ENCODE assay signal across 26 mouse cellular contexts in genomic region chr5:136588471-136588870, GRCm38 (mm10).
"Had no signal": no experiment of that assay in that cellular context is flagged by ENCODE, and none has a peak within 500 bp of the region (broad histone marks: within the 10 kb centered on the region; RNA-seq: fewer than 3 reads in every experiment).

No protein-coding gene starts in this region.

- H3K4me2 ChIP-seq: heart, embryonic 11.5 days; heart, embryonic 13.5 days; heart, embryonic 15.5 days; hindbrain, embryonic 13.5 days; hindbrain, embryonic 15.5 days; kidney, embryonic 15.5 days; limb, embryonic 12.5 days; liver, embryonic 11.5 days; liver, embryonic 13.5 days; liver, embryonic 15.5 days had no signal

- ATAC-seq: hindbrain, postnatal 0 days; intestine, embryonic 16.5 days had no signal

- H3K27me3 ChIP-seq: heart, embryonic 13.5 days; heart, embryonic 15.5 days; hindbrain, embryonic 13.5 days; hindbrain, embryonic 15.5 days; kidney, embryonic 15.5 days had no signal

- H3K4me3 ChIP-seq: heart, embryonic 13.5 days; heart, embryonic 15.5 days; hindbrain, embryonic 13.5 days; hindbrain, embryonic 15.5 days; kidney, embryonic 15.5 days; limb, embryonic 10.5 days; limb, embryonic 12.5 days; liver, embryonic 13.5 days; liver, embryonic 15.5 days had no signal

- H3K9ac ChIP-seq: heart, embryonic 13.5 days; heart, embryonic 15.5 days; hindbrain, embryonic 13.5 days; hindbrain, embryonic 15.5 days; kidney, embryonic 15.5 days; limb, embryonic 12.5 days; liver, embryonic 13.5 days; liver, embryonic 15.5 days had no signal

- H3K9me3 ChIP-seq: heart, embryonic 13.5 days; heart, embryonic 15.5 days; hindbrain, embryonic 13.5 days; hindbrain, embryonic 15.5 days; kidney, embryonic 15.5 days; limb, embryonic 10.5 days; limb, embryonic 12.5 days; liver, embryonic 13.5 days; liver, embryonic 15.5 days had no signal

- H3K27ac ChIP-seq: heart, embryonic 13.5 days; heart, embryonic 15.5 days; hindbrain, embryonic 13.5 days; hindbrain, embryonic 15.5 days; hindbrain, postnatal 0 days; kidney, embryonic 15.5 days; kidney, postnatal 0 days; limb, embryonic 10.5 days; limb, embryonic 12.5 days; liver, embryonic 13.5 days; liver, embryonic 15.5 days had no signal

- H3K4me1 ChIP-seq: heart, embryonic 15.5 days; hindbrain, embryonic 13.5 days; hindbrain, embryonic 15.5 days; limb, embryonic 10.5 days; liver, embryonic 13.5 days; liver, embryonic 15.5 days had no signal

- DNase-seq: gastrocnemius, postnatal 14 days; heart, adult 18-20 months; heart, postnatal 14 days; heart, postnatal 36 days; kidney, adult 11 months; kidney, adult 2 months; kidney, adult 9 months; kidney, postnatal 14 days; kidney, postnatal 36 days; layer of hippocampus, adult 9-11 months; layer of hippocampus, postnatal 36 days; liver; liver, embryonic 13.5 days had no signal

- H3K36me3 ChIP-seq: heart, embryonic 13.5 days; heart, embryonic 15.5 days; hindbrain, embryonic 13.5 days; hindbrain, embryonic 15.5 days; kidney, embryonic 15.5 days; limb, embryonic 10.5 days; limb, embryonic 12.5 days; liver, embryonic 13.5 days; liver, embryonic 15.5 days had no signal
